Mouse (Mus musculus): ENCODE results near the gene Cyld.

GRCm38 (mm10) chr8:88662401-88662821, 34.4 kb upstream of the Cyld start:
- TF ChIP-seq EP300 (IDR thresholded peaks at IDR 0.05; ENCODE audit: insufficient read depth, low read depth, low read length), result no peak
- TF ChIP-seq CTCF (IDR thresholded peaks at IDR 0.05), result no peak
- TF ChIP-seq POLR2A (IDR thresholded peaks at IDR 0.05; ENCODE audit: insufficient read depth, low read depth, low read length), result no peak
